Mouse (Mus musculus) cerebellum, adult 2 months (tissue): ENCODE results near the gene Tnrc6b.

Source experiments
- CTCF ChIP-seq: fragments of 200-500 bp; IDR thresholded peaks from 2 replicates; pipeline ENCODE4 v1.5.1; 2011; ENCODE audit warnings: low read depth, mild to moderate bottlenecking, control low read depth, low read length, moderate library complexity, borderline replicate concordance; ENCODE audit not compliant: insufficient read depth
- POLR2A ChIP-seq: fragments of 200-500 bp; IDR thresholded peaks from 2 replicates; pipeline ENCODE4 v1.6.1; 2011; ENCODE audit warnings: low read length, control low read depth, borderline replicate concordance; ENCODE audit not compliant: insufficient read depth

GRCm38 (mm10) chr15:80884095-80884494 is 173.0 kb downstream of the Tnrc6b start:
- TF ChIP-seq CTCF (no peak), POLR2A (no peak)
